Mouse (Mus musculus): ENCODE measurements around the gene Kctd19. TPM values are rescaled to one million over a fixed set of nuclear protein-coding genes. Genes with fewer than 3 reads are reported as not detected.

Gene Kctd19
- polyA plus RNA-seq (2017; shearing (Covaris generic)), result 0.10 TPM

GRCm38 (mm10) chr8:105413391-105413790, at the start of gene Kctd19, which contains the start of gene Lrrc36:
Kctd19 (minus strand) TSS chr8:105413502.
Lrrc36 (plus strand) TSS chr8:105413571.

GRCm38 (mm10) chr8:105373032-105373431, 40.3 kb downstream of the Kctd19 start, which contains the start of gene Plekhg4:
Plekhg4 (plus strand) TSS chr8:105373274.

DNA sequence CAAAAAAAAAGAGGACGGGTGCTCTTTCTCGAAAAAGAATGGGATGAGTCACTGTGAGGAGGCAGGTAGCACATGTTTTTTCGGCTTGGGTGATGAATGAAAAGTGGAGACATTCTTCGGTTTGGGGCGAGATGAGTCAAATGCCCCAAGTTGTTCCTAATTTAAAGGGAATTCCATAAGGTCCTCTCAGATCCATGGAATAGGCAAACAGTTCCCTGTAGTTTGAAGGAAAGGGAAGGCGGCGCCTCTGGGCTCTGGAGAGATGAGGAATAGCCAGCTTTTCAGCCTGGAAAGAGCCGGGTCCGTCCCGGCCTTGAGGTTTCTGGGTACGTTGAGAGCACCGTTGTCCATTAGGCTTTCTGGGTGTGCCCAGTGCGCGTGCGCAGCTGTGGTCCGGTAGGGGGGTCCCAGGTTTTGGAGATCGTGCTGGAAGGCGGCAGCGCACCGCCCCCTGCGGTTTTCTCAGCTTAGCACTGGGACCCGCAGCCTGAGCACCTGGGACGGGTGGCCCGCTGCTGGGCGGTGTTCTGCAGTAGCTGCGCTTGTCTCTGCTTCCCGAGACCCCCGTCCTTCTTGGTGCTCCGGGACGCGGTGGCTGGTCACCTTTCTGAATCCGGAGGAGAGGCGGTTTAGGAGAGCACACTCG, 64.7 kb downstream of the Kctd19 start, which contains the start of gene Slc9a5:
Slc9a5 (plus strand) TSS at position 394 of the 646 bp plus-strand sequence.

GRCm38 (mm10) chr8:105347428-105348221, 65.7 kb downstream of the Kctd19 start, which contains the start of gene Fhod1:
Fhod1 (minus strand) TSS chr8:105347953.

Other genes with a start within 250 kb of the Kctd19 start
- gene Cbfb, start 242.8 kb downstream of the Kctd19 start, polyA plus RNA-seq (2017; shearing (Covaris generic)), result 118 TPM
- 27.3 TPM for gene D230025D16Rik, start 188.4 kb downstream of the Kctd19 start, polyA plus RNA-seq (2017; shearing (Covaris generic))
- gene B3gnt9, start 158.3 kb downstream of the Kctd19 start, polyA plus RNA-seq (2017; shearing (Covaris generic)), result 0.92 TPM
- 80.1 TPM for gene Tradd, start 148.9 kb downstream of the Kctd19 start, polyA plus RNA-seq (2017; shearing (Covaris generic))
- 21.7 TPM for gene Fbxl8, start 148.9 kb downstream of the Kctd19 start, polyA plus RNA-seq (2017; shearing (Covaris generic))
- 0.80 TPM for gene Hsf4, start 143.7 kb downstream of the Kctd19 start, polyA plus RNA-seq (2017; shearing (Covaris generic))
- gene Nol3, start 137.4 kb downstream of the Kctd19 start, polyA plus RNA-seq (2017; shearing (Covaris generic)), result not detected
- 1.3 TPM for gene 4931428F04Rik, start 123.6 kb downstream of the Kctd19 start, polyA plus RNA-seq (2017; shearing (Covaris generic))
- gene Exoc3l, start 117.4 kb downstream of the Kctd19 start, polyA plus RNA-seq (2017; shearing (Covaris generic)), result 1.5 TPM
- 168 TPM for gene E2f4, start 115.8 kb downstream of the Kctd19 start, polyA plus RNA-seq (2017; shearing (Covaris generic))
- gene Elmo3, start 107.9 kb downstream of the Kctd19 start, polyA plus RNA-seq (2017; shearing (Covaris generic)), result 9.4 TPM
- 4.7 TPM for gene Lrrc29, start 87.2 kb downstream of the Kctd19 start, polyA plus RNA-seq (2017; shearing (Covaris generic))
- gene Tmem208, start 87.1 kb downstream of the Kctd19 start, polyA plus RNA-seq (2017; shearing (Covaris generic)), result 127 TPM
- 1.7 TPM for gene Fhod1, start 65.5 kb downstream of the Kctd19 start, polyA plus RNA-seq (2017; shearing (Covaris generic))
- gene Slc9a5, start 64.7 kb downstream of the Kctd19 start, polyA plus RNA-seq (2017; shearing (Covaris generic)), result 0.91 TPM
- gene Plekhg4, start 40.2 kb downstream of the Kctd19 start, polyA plus RNA-seq (2017; shearing (Covaris generic)), result not detected
- not detected for gene Lrrc36, start 69 bp upstream of the Kctd19 start, polyA plus RNA-seq (2017; shearing (Covaris generic))
- 0.35 TPM for gene Tppp3, start 58.0 kb upstream of the Kctd19 start, polyA plus RNA-seq (2017; shearing (Covaris generic))
- 5.9 TPM for gene Zdhhc1, start 83.4 kb upstream of the Kctd19 start, polyA plus RNA-seq (2017; shearing (Covaris generic))
- gene Hsd11b2, start 105.3 kb upstream of the Kctd19 start, polyA plus RNA-seq (2017; shearing (Covaris generic)), result not detected
- 46.7 TPM for gene Atp6v0d1, start 152.5 kb upstream of the Kctd19 start, polyA plus RNA-seq (2017; shearing (Covaris generic))
- gene Ripor1, start 191.8 kb upstream of the Kctd19 start, polyA plus RNA-seq (2017; shearing (Covaris generic)), result 25.5 TPM
- gene Ctcf, start 223.1 kb upstream of the Kctd19 start, polyA plus RNA-seq (2017; shearing (Covaris generic)), result 206 TPM
- 1.1 TPM for gene Agrp, start 223.9 kb upstream of the Kctd19 start, polyA plus RNA-seq (2017; shearing (Covaris generic))